Mouse (Mus musculus) heart, postnatal 0 days (tissue): ENCODE measurements around the gene Stil.

ENCODE experiments used
- CTCF ChIP-seq: IDR thresholded peaks from 2 replicates; pipeline ENCODE4 v1.5.1; 2016; ENCODE audit warnings: antibody characterized with exemption, control low read depth, low read depth
- EP300 ChIP-seq: IDR thresholded peaks from 2 replicates; pipeline ENCODE4 v1.6.1; 2016; ENCODE audit warnings: antibody characterized with exemption, low read depth

- TF ChIP-seq CTCF (no peak), EP300 (no peak)
Observed at GRCm38 (mm10) chr4:114986211-114986590, 13.8 kb upstream of the Stil start.
